Mouse (Mus musculus): ENCODE measurements around the gene Acmsd. TPM values are rescaled to one million over a fixed set of nuclear protein-coding genes. Genes with fewer than 3 reads are reported as not detected.

The Acmsd gene
- total RNA-seq, 2 experiments from 2014 or later: not detected

GRCm38 (mm10) chr1:127776246-127776645, 47.0 kb downstream of the Acmsd start:
- no peak for DNase-seq

GRCm38 (mm10) chr1:127778611-127779010, 49.4 kb downstream of the Acmsd start:
- no peak for DNase-seq

GRCm38 (mm10) chr1:127780142-127780541, 50.9 kb downstream of the Acmsd start:
- DNase-seq: no peak

GRCm38 (mm10) chr1:127780849-127781248, 51.6 kb downstream of the Acmsd start:
- no peak for DNase-seq

GRCm38 (mm10) chr1:127783862-127784261, 54.6 kb downstream of the Acmsd start:
- DNase-seq: no peak

- no peak for DNase-seq
These were observed 56.7 kb downstream of the Acmsd start for GRCm38 (mm10) chr1:127785882-127786281.

GRCm38 (mm10) chr1:127788943-127789342, 59.7 kb downstream of the Acmsd start:
- no peak for DNase-seq

GRCm38 (mm10) chr1:127793459-127793858, 64.2 kb downstream of the Acmsd start:
- no peak for DNase-seq

GRCm38 (mm10) chr1:127795087-127795769, 66.0 kb downstream of the Acmsd start:
- no peak for DNase-seq

- no peak for DNase-seq
These were observed 67.1 kb downstream of the Acmsd start for GRCm38 (mm10) chr1:127796341-127796740.

GRCm38 (mm10) chr1:127796752-127797151, 67.5 kb downstream of the Acmsd start:
- no peak for DNase-seq

- no peak for DNase-seq
These were observed 73.7 kb downstream of the Acmsd start for GRCm38 (mm10) chr1:127802916-127803315.

- no peak for DNase-seq
These were observed 79.5 kb downstream of the Acmsd start for GRCm38 (mm10) chr1:127808671-127809070.

- DNase-seq: no peak
These were observed 83.7 kb downstream of the Acmsd start for GRCm38 (mm10) chr1:127812929-127813328.

- DNase-seq: no peak
These were observed 87.2 kb downstream of the Acmsd start for GRCm38 (mm10) chr1:127816381-127816780.

Other genes with a start within 250 kb of the Acmsd start
- under 1 TPM in 1 of 2 experiments, not detected in 1; 0.47 TPM for gene Tmem163, start 49.9 kb upstream of the Acmsd start, total RNA-seq (2021)
- gene Ccnt2, start 44.8 kb downstream of the Acmsd start, total RNA-seq (2021): 10 to 100 TPM; 19.9 to 34.7 TPM
- under 1 TPM in 1 of 2 experiments, not detected in 1; 0.14 TPM for gene Map3k19, start 125.6 kb downstream of the Acmsd start, total RNA-seq (2021)
- gene Rab3gap1, start 139.4 kb downstream of the Acmsd start, total RNA-seq (2021): 10 to 100 TPM; 24.1 to 26.5 TPM

All from gastrocnemius, postnatal 10 days (tissue).